14 mouse cellular contexts compared by ENCODE assay signal in the genomic region with DNA sequence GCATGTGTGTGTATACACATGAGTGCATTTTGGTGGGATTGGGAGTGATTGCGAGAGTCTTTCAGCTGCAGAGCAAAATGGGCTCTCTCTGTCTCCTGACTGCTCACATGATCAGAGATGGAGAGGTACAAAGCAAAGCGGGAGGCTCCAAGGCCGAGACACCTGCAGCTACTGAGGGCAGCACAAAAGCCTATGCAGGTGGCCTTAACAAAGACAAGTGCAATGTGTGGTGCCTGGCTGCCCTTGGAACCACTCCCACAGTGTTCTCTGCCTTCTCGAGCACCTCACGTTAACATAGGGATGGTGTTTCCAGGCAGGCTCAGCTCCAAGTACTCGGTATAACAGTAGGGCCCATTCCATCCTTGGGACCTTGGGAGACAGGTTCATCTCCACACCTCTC.
"Had no signal": no experiment of that assay in that cellular context is flagged by ENCODE, and none has a peak within 500 bp of the region (broad histone marks: within the 10 kb centered on the region; RNA-seq: fewer than 3 reads in every experiment).

No protein-coding gene starts in this region.

- H3K27me3 ChIP-seq: stomach, embryonic 15.5 days had no signal

- H3K4me2 ChIP-seq: lung, embryonic 14.5 days; midbrain, embryonic 13.5 days; midbrain, embryonic 15.5 days; neural tube, embryonic 12.5 days; stomach, embryonic 15.5 days had no signal

- H3K4me1 ChIP-seq: neural tube, embryonic 12.5 days; stomach, embryonic 15.5 days had no signal

- H3K27ac ChIP-seq: midbrain, embryonic 10.5 days; midbrain, embryonic 13.5 days; midbrain, embryonic 15.5 days; neural tube, embryonic 12.5 days; stomach, embryonic 15.5 days; stomach, postnatal 0 days had no signal

- H3K9ac ChIP-seq: lung, embryonic 14.5 days; midbrain, embryonic 13.5 days; midbrain, embryonic 15.5 days; neural tube, embryonic 12.5 days; stomach, embryonic 15.5 days had no signal

- DNase-seq: lung, adult 18-20 months; lung, embryonic 14.5 days; lung, postnatal 10 days; lung, postnatal 4 days; right cerebral cortex, postnatal 14 days; thymus, adult 2 months; thymus, postnatal 25 days; thymus, postnatal 4 days had no signal

- H3K36me3 ChIP-seq: midbrain, embryonic 10.5 days; midbrain, embryonic 13.5 days; midbrain, embryonic 15.5 days; neural tube, embryonic 12.5 days; stomach, embryonic 15.5 days had no signal

- H3K9me3 ChIP-seq: midbrain, embryonic 10.5 days; midbrain, embryonic 13.5 days; midbrain, embryonic 15.5 days; neural tube, embryonic 12.5 days; stomach, embryonic 15.5 days had no signal

- ATAC-seq: midbrain, embryonic 13.5 days; midbrain, embryonic 15.5 days had no signal

- H3K4me3 ChIP-seq: midbrain, embryonic 10.5 days; midbrain, embryonic 13.5 days; midbrain, embryonic 15.5 days; neural tube, embryonic 12.5 days; stomach, embryonic 15.5 days had no signal
